Mouse (Mus musculus): Measurements from ENCODE around the gene Map2k4. TPM values are rescaled to one million over a fixed set of nuclear protein-coding genes. Genes with fewer than 3 reads are reported as not detected.
A peak's percentile ranks its signal among the peaks of the same experiment; 100 is the strongest.

Map2k4 gene
- polyA plus RNA-seq, 1 experiment from 2014 or later = 55.7 TPM

- Histone ChIP-seq H3K4me2 (ENCODE audit: low read depth, low read length) (no peak overlapping the region), H3K4me1 (replicated peaks; ENCODE audit: control insufficient read depth, insufficient read depth, low read length) (no peaks in the 10 kb centered on the region), H3K27ac (ENCODE audit: low read length) (no peak overlapping the region), H3K27me3 (ENCODE audit: control insufficient read depth, insufficient read depth, low read depth, low read length) (no peaks in the 10 kb centered on the region), H3K36me3 (ENCODE audit: control insufficient read depth, insufficient read depth, low read length) (no peaks in the 10 kb centered on the region), H3K9me3 (ENCODE audit: control insufficient read depth, low read length) (no peaks in the 10 kb centered on the region), H3K4me3 (ENCODE audit: low read length) (no peak overlapping the region), H3K9ac (ENCODE audit: low read length) (no peak overlapping the region)
- 86% methylated on average over 1 of the region's 1 CpGs for WGBS
- ATAC-seq (ENCODE audit: low read depth) = no peak
Observed at GRCm38 (mm10) chr11:65759350-65759749, 28.7 kb downstream of the Map2k4 start.

DNA sequence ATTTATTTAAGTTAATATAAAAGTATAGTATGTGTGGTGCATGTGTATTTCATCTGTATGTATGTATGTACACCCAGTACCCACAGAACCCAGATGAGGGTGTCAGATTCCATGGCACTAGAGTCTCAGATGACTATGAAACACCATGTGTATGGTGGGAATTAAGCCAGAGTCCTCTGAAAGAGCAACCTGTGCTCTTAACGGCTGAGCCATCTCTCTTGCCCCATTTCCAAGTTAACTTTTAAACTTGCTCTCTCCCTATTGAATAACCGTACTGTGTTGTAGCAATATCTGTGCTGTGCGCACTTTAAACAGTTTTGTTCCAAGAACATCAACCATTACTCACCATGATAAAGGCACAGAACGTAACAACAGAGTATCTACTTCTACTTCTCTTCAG lies 33.9 kb downstream of the Map2k4 start:
- Histone ChIP-seq H3K9me3 (ENCODE audit: control insufficient read depth, low read length) (no peaks in the 10 kb centered on the region), H3K9ac (ENCODE audit: low read length) (no peak overlapping the region), H3K36me3 (ENCODE audit: control insufficient read depth, insufficient read depth, low read length) (no peaks in the 10 kb centered on the region), H3K4me1 (replicated peaks; ENCODE audit: control insufficient read depth, insufficient read depth, low read length) (no peaks in the 10 kb centered on the region), H3K4me2 (ENCODE audit: low read depth, low read length) (no peak overlapping the region), H3K27me3 (ENCODE audit: control insufficient read depth, insufficient read depth, low read depth, low read length) (no peaks in the 10 kb centered on the region), H3K27ac (ENCODE audit: low read length) (no peak overlapping the region), H3K4me3 (ENCODE audit: low read length) (no peak overlapping the region)
- 68% methylated on average over 4 of the region's 4 CpGs for WGBS
- no peak for ATAC-seq (ENCODE audit: low read depth)

DNA sequence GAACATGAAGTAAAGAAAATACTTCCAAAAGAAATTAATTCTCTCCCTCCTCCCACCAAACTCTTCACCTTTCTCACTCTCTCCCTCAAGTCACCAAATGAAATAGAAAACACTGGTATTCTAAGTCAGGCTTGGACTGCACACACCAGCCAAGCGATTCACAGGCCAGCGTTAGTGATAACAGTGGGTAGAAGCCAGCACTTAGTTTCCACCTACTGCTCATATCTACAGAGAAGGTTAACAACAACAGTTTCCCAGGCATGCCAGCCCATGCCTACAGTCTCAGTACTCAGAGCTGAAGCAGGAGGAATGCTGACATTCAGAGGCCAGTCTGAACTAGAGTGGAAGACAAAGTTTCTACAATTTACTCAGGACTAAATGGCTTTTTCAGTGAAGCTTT lies 34.5 kb downstream of the Map2k4 start:
- Histone ChIP-seq H3K4me1 (replicated peaks; ENCODE audit: control insufficient read depth, insufficient read depth, low read length) (no peaks in the 10 kb centered on the region), H3K27ac (ENCODE audit: low read length) (no peak overlapping the region), H3K36me3 (ENCODE audit: control insufficient read depth, insufficient read depth, low read length) (no peaks in the 10 kb centered on the region), H3K4me2 (ENCODE audit: low read depth, low read length) (no peak overlapping the region), H3K9me3 (ENCODE audit: control insufficient read depth, low read length) (no peaks in the 10 kb centered on the region), H3K9ac (ENCODE audit: low read length) (no peak overlapping the region), H3K4me3 (ENCODE audit: low read length) (no peak overlapping the region), H3K27me3 (ENCODE audit: control insufficient read depth, insufficient read depth, low read depth, low read length) (no peaks in the 10 kb centered on the region)
- WGBS = 82% methylated on average over 2 of the region's 2 CpGs
- no peak for ATAC-seq (ENCODE audit: low read depth)

DNA sequence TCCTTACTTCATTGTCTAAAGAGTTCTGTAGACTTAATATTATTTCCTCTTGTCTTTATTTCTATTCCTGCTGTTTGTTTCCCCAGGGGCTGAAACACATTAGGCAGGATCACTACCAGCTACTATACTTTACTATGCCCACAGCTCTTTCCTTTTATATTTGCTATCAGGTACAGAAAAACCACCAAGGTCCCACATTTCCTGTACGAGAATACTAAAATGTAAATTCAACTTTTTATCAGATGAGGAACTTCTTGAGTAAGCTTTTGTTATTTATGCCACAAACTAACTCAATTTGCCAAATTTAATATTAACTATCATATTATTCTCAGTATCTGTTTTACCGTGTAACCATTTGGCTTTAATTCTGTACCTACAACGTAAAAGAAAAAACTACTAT lies 37.6 kb downstream of the Map2k4 start:
- WGBS = 84% methylated on average over 3 of the region's 3 CpGs

GRCm38 (mm10) chr11:65747433-65747832 lies 40.7 kb downstream of the Map2k4 start:
- no peak for ATAC-seq (ENCODE audit: low read depth)
- Histone ChIP-seq H3K4me1 (replicated peaks; ENCODE audit: control insufficient read depth, insufficient read depth, low read length) (peaks cover 9% of the 10 kb centered on the region), H3K27ac (ENCODE audit: low read length) (no peak overlapping the region), H3K4me3 (ENCODE audit: low read length) (no peak overlapping the region), H3K36me3 (ENCODE audit: control insufficient read depth, insufficient read depth, low read length) (no peaks in the 10 kb centered on the region), H3K9me3 (ENCODE audit: control insufficient read depth, low read length) (no peaks in the 10 kb centered on the region), H3K4me2 (ENCODE audit: low read depth, low read length) (no peak overlapping the region), H3K27me3 (ENCODE audit: control insufficient read depth, insufficient read depth, low read depth, low read length) (no peaks in the 10 kb centered on the region), H3K9ac (ENCODE audit: low read length) (no peak overlapping the region)

More for the DNA sequence above, 37.6 kb downstream of the Map2k4 start:
- no peak for ATAC-seq (ENCODE audit: low read depth)
- Histone ChIP-seq H3K4me3 (ENCODE audit: low read length) (no peak overlapping the region), H3K4me1 (replicated peaks; ENCODE audit: control insufficient read depth, insufficient read depth, low read length) (peaks cover 9% of the 10 kb centered on the region), H3K36me3 (ENCODE audit: control insufficient read depth, insufficient read depth, low read length) (no peaks in the 10 kb centered on the region), H3K4me2 (ENCODE audit: low read depth, low read length) (no peak overlapping the region), H3K9ac (ENCODE audit: low read length) (no peak overlapping the region), H3K27me3 (ENCODE audit: control insufficient read depth, insufficient read depth, low read depth, low read length) (no peaks in the 10 kb centered on the region), H3K27ac (ENCODE audit: low read length) (no peak overlapping the region), H3K9me3 (ENCODE audit: control insufficient read depth, low read length) (no peaks in the 10 kb centered on the region)

- no peak overlapping the region for H3K9ac ChIP-seq (ENCODE audit: low read length)
- peaks cover 12% of the 10 kb centered on the region for H3K4me1 ChIP-seq (replicated peaks; ENCODE audit: control insufficient read depth, insufficient read depth, low read length)
- ATAC-seq (ENCODE audit: low read depth) = no peak
- H3K36me3 ChIP-seq (ENCODE audit: control insufficient read depth, insufficient read depth, low read length) = no peaks in the 10 kb centered on the region
- WGBS = 51% methylated on average over 8 of the region's 8 CpGs
- no peak overlapping the region for H3K4me2 ChIP-seq (ENCODE audit: low read depth, low read length)
- no peak overlapping the region for H3K4me3 ChIP-seq (ENCODE audit: low read length)
- H3K27me3 ChIP-seq (ENCODE audit: control insufficient read depth, insufficient read depth, low read depth, low read length) = no peaks in the 10 kb centered on the region
- H3K9me3 ChIP-seq (ENCODE audit: control insufficient read depth, low read length) = no peaks in the 10 kb centered on the region
- H3K27ac ChIP-seq (ENCODE audit: low read length) = no peak overlapping the region
Observed at GRCm38 (mm10) chr11:65745707-65746333, 42.3 kb downstream of the Map2k4 start.

- H3K4me1 ChIP-seq (replicated peaks; ENCODE audit: control insufficient read depth, insufficient read depth, low read length) = peaks cover 15% of the 10 kb centered on the region
- no peaks in the 10 kb centered on the region for H3K27me3 ChIP-seq (ENCODE audit: control insufficient read depth, insufficient read depth, low read depth, low read length)
- H3K4me2 ChIP-seq (ENCODE audit: low read depth, low read length) = no peak overlapping the region
- H3K9me3 ChIP-seq (ENCODE audit: control insufficient read depth, low read length) = no peaks in the 10 kb centered on the region
- WGBS = 93% methylated on average over 3 of the region's 3 CpGs
- H3K27ac ChIP-seq (ENCODE audit: low read length) = no peak overlapping the region
- ATAC-seq (ENCODE audit: low read depth) = no peak
- H3K36me3 ChIP-seq (ENCODE audit: control insufficient read depth, insufficient read depth, low read length) = no peaks in the 10 kb centered on the region
- H3K9ac ChIP-seq (ENCODE audit: low read length) = no peak overlapping the region
- no peak overlapping the region for H3K4me3 ChIP-seq (ENCODE audit: low read length)
Observed at GRCm38 (mm10) chr11:65743866-65744265, 44.2 kb downstream of the Map2k4 start.

- H3K9me3 ChIP-seq (ENCODE audit: control insufficient read depth, low read length) = no peaks in the 10 kb centered on the region
- no peak overlapping the region for H3K4me2 ChIP-seq (ENCODE audit: low read depth, low read length)
- H3K4me1 ChIP-seq (replicated peaks; ENCODE audit: control insufficient read depth, insufficient read depth, low read length) = peaks cover 9% of the 10 kb centered on the region
- no peak overlapping the region for H3K9ac ChIP-seq (ENCODE audit: low read length)
- H3K27me3 ChIP-seq (ENCODE audit: control insufficient read depth, insufficient read depth, low read depth, low read length) = no peaks in the 10 kb centered on the region
- no peak overlapping the region for H3K27ac ChIP-seq (ENCODE audit: low read length)
- H3K36me3 ChIP-seq (ENCODE audit: control insufficient read depth, insufficient read depth, low read length) = no peaks in the 10 kb centered on the region
- H3K4me3 ChIP-seq (ENCODE audit: low read length) = no peak overlapping the region
- no peak for ATAC-seq (ENCODE audit: low read depth)
- WGBS = 70% methylated on average over 5 of the region's 5 CpGs
Observed at GRCm38 (mm10) chr11:65740811-65741210, 47.3 kb downstream of the Map2k4 start.

DNA sequence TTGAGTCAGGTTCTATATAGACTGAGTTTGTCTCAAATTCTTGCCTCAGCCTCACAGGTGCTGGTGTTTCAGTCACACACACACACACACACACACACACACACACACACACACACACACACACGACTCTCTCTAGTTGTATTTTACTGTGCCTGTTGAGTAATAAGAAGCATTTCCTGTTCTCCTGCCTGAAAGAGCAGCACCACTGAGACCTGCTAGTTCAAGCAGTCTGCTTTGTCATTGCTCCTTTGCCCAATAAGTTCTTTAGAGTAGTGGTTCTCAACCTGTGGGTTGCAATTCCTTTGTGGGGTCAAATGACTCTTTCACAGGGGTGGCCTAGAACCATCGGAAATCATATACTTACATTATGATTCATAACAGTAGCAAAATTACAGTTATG lies 47.7 kb downstream of the Map2k4 start:
- Histone ChIP-seq H3K4me3 (ENCODE audit: low read length) (no peak overlapping the region), H3K9ac (ENCODE audit: low read length) (no peak overlapping the region), H3K27ac (ENCODE audit: low read length) (0 out of 2 replicates have a peak overlapping the region, but pooled peaks have one; percentile 31), H3K36me3 (ENCODE audit: control insufficient read depth, insufficient read depth, low read length) (no peaks in the 10 kb centered on the region), H3K4me1 (replicated peaks; ENCODE audit: control insufficient read depth, insufficient read depth, low read length) (peaks cover 6% of the 10 kb centered on the region; the same call in 1 of the 2 replicates), H3K27me3 (ENCODE audit: control insufficient read depth, insufficient read depth, low read depth, low read length) (no peaks in the 10 kb centered on the region), H3K9me3 (ENCODE audit: control insufficient read depth, low read length) (no peaks in the 10 kb centered on the region), H3K4me2 (ENCODE audit: low read depth, low read length) (no peak overlapping the region)
- no peak for ATAC-seq (ENCODE audit: low read depth)
- 58% methylated on average over 2 of the region's 2 CpGs for WGBS

DNA sequence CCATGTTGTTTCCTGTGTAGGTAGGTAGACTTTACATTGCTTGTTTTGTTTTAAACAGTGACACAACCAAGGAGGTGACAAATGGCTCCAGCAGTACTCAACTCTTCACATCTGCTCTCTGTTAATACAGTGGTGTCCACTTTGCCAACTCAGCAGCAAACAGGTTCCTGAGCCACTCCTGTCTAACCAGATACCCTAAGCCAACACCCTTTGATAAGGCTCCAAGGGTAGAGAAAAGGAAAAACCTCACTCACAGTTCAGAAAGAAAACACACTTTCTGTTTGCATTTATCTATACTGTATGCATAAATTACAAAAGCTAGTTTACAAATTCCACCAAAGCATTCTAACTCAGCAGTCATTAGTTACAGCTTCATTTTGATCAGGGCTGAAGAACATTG lies 48.2 kb downstream of the Map2k4 start:
- H3K9ac ChIP-seq (ENCODE audit: low read length) = no peak overlapping the region
- H3K9me3 ChIP-seq (ENCODE audit: control insufficient read depth, low read length) = no peaks in the 10 kb centered on the region
- no peak overlapping the region for H3K27ac ChIP-seq (ENCODE audit: low read length)
- H3K27me3 ChIP-seq (ENCODE audit: control insufficient read depth, insufficient read depth, low read depth, low read length) = no peaks in the 10 kb centered on the region
- no peak overlapping the region for H3K4me3 ChIP-seq (ENCODE audit: low read length)
- ATAC-seq (ENCODE audit: low read depth) = no peak
- no peaks in the 10 kb centered on the region for H3K36me3 ChIP-seq (ENCODE audit: control insufficient read depth, insufficient read depth, low read length)
- peaks cover 8% of the 10 kb centered on the region; the same call in 1 of the 2 replicates for H3K4me1 ChIP-seq (replicated peaks; ENCODE audit: control insufficient read depth, insufficient read depth, low read length)
- H3K4me2 ChIP-seq (ENCODE audit: low read depth, low read length) = no peak overlapping the region

Measured in lung, embryonic 16.5 days (tissue).